Comparison of ENCODE assay signal across 22 mouse cellular contexts in genomic region chr8:26427311-26427710, GRCm38 (mm10).
DNase-seq lines count a peak whose midpoint lies in the region; ATAC-seq lines count a peak whose summit lies in the region.
"Had no signal": no experiment of that assay in that cellular context is flagged by ENCODE, and none has a peak within 500 bp of the region (broad histone marks: within the 10 kb centered on the region; RNA-seq: fewer than 3 reads in every experiment).

No protein-coding gene starts in this region.

- H3K4me1 ChIP-seq in limb, embryonic 10.5 days = no peaks in the 10 kb centered on the region
- H3K4me1 ChIP-seq: embryonic facial prominence, embryonic 15.5 days; forebrain, embryonic 10.5 days; heart, embryonic 12.5 days; hindbrain, embryonic 15.5 days had no signal

- intact Hi-C loops in heart, postnatal 25 days (cut with DNase I) = no loop called here
- intact Hi-C loops in left cerebral cortex, postnatal 10 days (cut with DNase I) = no loop called here

- peak; percentile 33; the same call in 1 of the 2 replicates for ATAC-seq in cerebellum, adult (ENCODE audit: insufficient number of reproducible peaks, low FRiP score, low TSS enrichment)
- ATAC-seq: CD4-positive, CD25-positive, alpha-beta regulatory T cell, adult 4 months; forebrain, embryonic 14.5 days; intestine, embryonic 16.5 days had no signal

- no peak overlapping the region for H3K4me3 ChIP-seq in limb, embryonic 10.5 days
- H3K4me3 ChIP-seq: embryonic facial prominence, embryonic 15.5 days; erythroblast, embryonic 14.5 days; forebrain, embryonic 10.5 days; heart, embryonic 12.5 days; hindbrain, embryonic 15.5 days had no signal

- H3K36me3 ChIP-seq in limb, embryonic 10.5 days = no peaks in the 10 kb centered on the region
- H3K36me3 ChIP-seq: embryonic facial prominence, embryonic 15.5 days; forebrain, embryonic 10.5 days; G1E; heart, embryonic 12.5 days; hindbrain, embryonic 15.5 days had no signal

- no peak overlapping the region for H3K27ac ChIP-seq in limb, embryonic 10.5 days
- H3K27ac ChIP-seq: embryonic facial prominence, embryonic 15.5 days; forebrain, embryonic 10.5 days; hindbrain, embryonic 15.5 days had no signal

- H3K9me3 ChIP-seq in limb, embryonic 10.5 days (replicated peaks) = no peaks in the 10 kb centered on the region
- H3K9me3 ChIP-seq: embryonic facial prominence, embryonic 15.5 days; forebrain, embryonic 10.5 days; G1E; heart, embryonic 12.5 days; hindbrain, embryonic 15.5 days had no signal

- 96% methylated on average over 7 of the region's 7 CpGs for WGBS in limb, embryonic 10.5 days

- DNase-seq in cerebellum, adult 9-10 months = no peak
- peak; percentile 21 for DNase-seq in heart, adult 11 months
- no peak for DNase-seq in heart, postnatal 25 days (ENCODE audit: low spot score)
- peak; percentile 55 to 61 for DNase-seq in cerebellum, postnatal 10 days
- DNase-seq in limb, embryonic 10.5 days (ENCODE audit: low spot score) = peak; percentile 7
- DNase-seq in left cerebral cortex, postnatal 10 days (ENCODE audit: extremely low spot score in 1 of 2, low spot score in 2 of 2) = no peak
- DNase-seq: adrenal gland, postnatal 10 days; B cell, adult 2 months; gastrocnemius, postnatal 36 days; heart, adult 18-20 months; heart, postnatal 36 days; kidney, adult 2 months had no signal

- H3K27me3 ChIP-seq in limb, embryonic 10.5 days (ENCODE audit: low read depth, poor library complexity, severe bottlenecking) = no peaks in the 10 kb centered on the region
- H3K27me3 ChIP-seq: embryonic facial prominence, embryonic 15.5 days; heart, embryonic 12.5 days; hindbrain, embryonic 15.5 days had no signal

Comparison
In these comparisons a context has a peak if more than half of its experiments do, and no peak if none do; other contexts are left out.
1. DNase-seq: peak in heart, adult 11 months (single experiment), cerebellum, postnatal 10 days (2 of 2) and limb, embryonic 10.5 days (single experiment); none in cerebellum, adult 9-10 months (single experiment), heart, postnatal 25 days (single experiment) and left cerebral cortex, postnatal 10 days (0 of 2).